Mouse (Mus musculus) thymus, adult 2 months (tissue): ENCODE measurements around the gene Asf1a. TPM values are rescaled to one million over a fixed set of nuclear protein-coding genes. Genes with fewer than 3 reads are reported as not detected.
A peak's percentile ranks its signal among the peaks of the same experiment; 100 is the strongest.
"Not testable (repeated sequence)": the region's sequence is repeated elsewhere in the genome, so short reads cannot be mapped to it uniquely, and the experiment has no call there.

Experiments used
- DNase-seq: peaks from one replicate; pipeline ENCODE4 v3.0.0; 2021
- H3K27ac ChIP-seq: fragments of 200-500 bp; 2 replicates; pipeline ENCODE4 v1.5.1; 2012; ENCODE audit warnings: low read length, control low read depth; ENCODE audit not compliant: control insufficient read depth, insufficient read depth
- H3K27me3 ChIP-seq: fragments of 200-500 bp; 2 replicates; pipeline ENCODE4 v1.6.1; 2012; ENCODE audit warnings: mild to moderate bottlenecking, low read length, moderate library complexity, mixed read lengths; ENCODE audit not compliant: control insufficient read depth, insufficient read depth
- H3K36me3 ChIP-seq: fragments of 200-500 bp; 2 replicates; pipeline ENCODE4 v1.6.1; 2012; ENCODE audit warnings: mild to moderate bottlenecking, low read length, moderate library complexity; ENCODE audit not compliant: control insufficient read depth, insufficient read depth
- H3K4me1 ChIP-seq: fragments of 200-500 bp; replicated peaks from 2 replicates; pipeline ENCODE4 v1.6.1; 2012; ENCODE audit warnings: low read length; ENCODE audit not compliant: control insufficient read depth, insufficient read depth
- H3K4me3 ChIP-seq: fragments of 200-500 bp; 2 replicates; pipeline ENCODE4 v1.5.1; 2012; ENCODE audit warnings: mild to moderate bottlenecking, low read length, control low read depth, moderate library complexity; ENCODE audit not compliant: control insufficient read depth, insufficient read depth
- CTCF ChIP-seq: fragments of 200-500 bp; IDR thresholded peaks from 2 replicates; pipeline ENCODE4 v1.5.1; 2012; ENCODE audit warnings: mild to moderate bottlenecking, control low read depth, low read length, moderate library complexity, borderline replicate concordance; ENCODE audit not compliant: control insufficient read depth, poor library complexity, insufficient read depth; ENCODE audit errors: extremely low read depth
- POLR2A ChIP-seq: fragments of 200-500 bp; IDR thresholded peaks from 2 replicates; pipeline ENCODE4 v1.6.1; 2012; ENCODE audit warnings: mild to moderate bottlenecking, low read length, control low read depth, moderate library complexity; ENCODE audit not compliant: control insufficient read depth, poor library complexity, insufficient read depth; ENCODE audit errors: extremely low read depth
- WGBS: fragments of 180-500 bp; shearing (Covaris S2); methylation state at CpG from one replicate; pipeline ENCODE4 v1.1.7; 2018; 5-methylcytosine and 5-hydroxymethylcytosine counted together
- polyA plus RNA-seq: library from polyadenylated mRNA; depleted of rRNA; stranded (reverse); fragments of >200 nt; gene quantifications from 2 replicates; pipeline ENCODE4 v1.2.3, GENCODE M21; 2012; rRNA removed

Gene Asf1a
- polyA plus RNA-seq, 1 experiment: 12.2 TPM

DNA sequence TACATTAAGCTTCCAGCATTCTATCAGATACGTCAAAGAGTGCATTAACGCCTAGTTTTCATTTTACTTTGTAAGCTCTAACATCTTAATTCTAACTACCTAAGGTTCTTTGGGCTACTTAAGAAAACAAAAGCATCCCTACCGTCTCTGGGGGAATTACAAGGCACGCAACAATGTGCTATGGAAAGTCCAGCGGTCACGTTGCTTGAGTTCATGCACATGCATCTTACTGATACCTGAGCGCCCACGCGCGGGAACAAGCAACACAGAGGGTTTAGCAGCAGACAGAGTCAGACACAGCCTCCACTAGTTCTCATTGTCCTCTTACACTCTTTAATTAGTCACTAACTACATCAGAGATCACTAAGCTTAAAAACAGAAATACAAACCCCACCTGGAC, 37.6 kb downstream of the Asf1a start:
- no peak overlapping the region for H3K4me3 ChIP-seq
- DNase-seq: no peak
- H3K27me3 ChIP-seq: no peaks in the 10 kb centered on the region
- whole genome bisulfite sequencing: 97% methylated on average over 10 of the region's 10 CpGs
- no peaks in the 10 kb centered on the region for H3K4me1 ChIP-seq
- no peak overlapping the region for H3K27ac ChIP-seq
- no peaks in the 10 kb centered on the region for H3K36me3 ChIP-seq
- TF ChIP-seq POLR2A: no peak
- TF ChIP-seq CTCF: no peak

DNA sequence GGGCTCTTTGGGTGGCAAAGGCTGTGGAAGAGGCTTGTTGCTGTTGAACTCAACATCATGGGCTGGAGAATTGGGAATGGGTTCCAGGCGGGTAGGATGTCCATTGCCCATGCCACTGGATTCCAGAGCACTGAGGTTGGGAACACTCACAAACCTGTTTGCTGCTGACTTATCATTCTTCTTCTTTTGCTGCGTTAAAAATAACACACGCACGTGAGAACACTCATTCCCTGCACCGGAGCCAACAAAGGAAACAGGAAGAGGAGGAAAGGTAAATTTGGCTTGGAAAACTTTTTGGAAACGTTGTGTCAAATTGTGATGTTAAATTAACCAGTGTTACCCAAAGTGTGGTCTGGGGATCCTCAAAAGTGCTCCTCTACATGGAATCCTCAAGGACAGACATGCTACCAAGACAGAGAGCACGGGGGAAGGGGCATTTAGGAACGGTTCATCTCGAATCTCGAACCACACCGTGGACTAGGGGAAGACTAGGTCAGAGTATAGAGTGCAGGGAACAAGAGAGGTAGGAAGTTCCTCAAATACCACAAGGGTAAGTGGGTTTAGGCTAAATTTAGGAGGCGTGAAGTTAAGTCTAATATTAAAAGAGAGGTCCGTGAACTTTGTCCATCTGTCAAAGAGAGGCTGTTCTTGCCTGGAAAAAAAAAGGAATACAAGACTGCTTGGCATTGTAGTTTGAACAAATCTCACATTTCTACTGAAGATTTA, 38.9 kb downstream of the Asf1a start:
- Histone ChIP-seq H3K4me3 (no peak overlapping the region), H3K27ac (no peak overlapping the region), H3K27me3 (no peaks in the 10 kb centered on the region), H3K36me3 (no peaks in the 10 kb centered on the region), H3K4me1 (no peaks in the 10 kb centered on the region)
- DNase-seq: no peak
- WGBS: 22% methylated on average over 13 of the region's 13 CpGs
- TF ChIP-seq POLR2A: no peak
- TF ChIP-seq CTCF: no peak

DNA sequence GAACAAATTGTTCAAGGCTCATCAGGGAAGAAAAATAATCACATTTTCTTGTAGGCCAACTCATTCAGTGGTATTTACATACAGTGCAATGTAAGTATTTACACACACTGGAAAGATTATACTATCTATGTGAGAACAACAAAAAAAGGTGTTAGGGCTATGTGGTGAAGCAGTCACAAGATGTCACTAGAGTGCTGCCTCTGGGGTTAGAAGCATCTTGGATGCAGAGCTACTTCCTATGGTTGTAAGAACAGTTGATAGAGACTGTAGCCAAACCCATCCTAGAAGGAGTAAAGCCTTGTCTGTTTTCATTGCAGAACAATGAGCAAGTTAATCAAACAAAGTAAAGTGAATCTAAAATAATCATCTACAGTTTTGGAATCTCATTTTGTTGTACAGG, 45.0 kb downstream of the Asf1a start:
- no peaks in the 10 kb centered on the region for H3K27me3 ChIP-seq
- DNase-seq: peak; percentile 14
- no peak overlapping the region for H3K27ac ChIP-seq
- H3K36me3 ChIP-seq: no peaks in the 10 kb centered on the region
- TF ChIP-seq CTCF (no peak), POLR2A (no peak)
- no peak overlapping the region for H3K4me3 ChIP-seq
- no peaks in the 10 kb centered on the region for H3K4me1 ChIP-seq

DNA sequence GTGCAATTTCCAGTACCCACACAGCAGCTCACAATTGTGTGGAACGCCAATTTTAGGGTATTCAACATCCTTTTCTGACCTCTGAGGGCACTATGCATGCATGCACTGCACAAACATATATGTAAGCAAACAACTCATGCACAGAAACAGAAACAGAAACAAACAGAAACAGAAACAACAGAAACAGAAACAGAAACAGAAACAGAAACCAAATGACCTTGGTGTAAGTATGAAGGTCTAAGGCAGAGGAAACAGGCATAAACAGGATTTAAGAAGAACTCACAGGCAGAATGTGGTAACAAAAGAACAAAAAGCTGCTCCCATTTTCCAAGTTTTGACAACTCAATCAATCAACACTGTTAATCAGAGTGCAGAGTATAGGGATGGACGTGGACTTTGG, 54.1 kb downstream of the Asf1a start:
- Histone ChIP-seq H3K4me1 (no peaks in the 10 kb centered on the region), H3K27ac (no peak overlapping the region), H3K36me3 (no peaks in the 10 kb centered on the region), H3K27me3 (no peaks in the 10 kb centered on the region), H3K4me3 (no peak overlapping the region)
- TF ChIP-seq CTCF (no peak), POLR2A (no peak)
- DNase-seq: no peak
- WGBS: 97% methylated on average over 2 of the region's 2 CpGs

DNA sequence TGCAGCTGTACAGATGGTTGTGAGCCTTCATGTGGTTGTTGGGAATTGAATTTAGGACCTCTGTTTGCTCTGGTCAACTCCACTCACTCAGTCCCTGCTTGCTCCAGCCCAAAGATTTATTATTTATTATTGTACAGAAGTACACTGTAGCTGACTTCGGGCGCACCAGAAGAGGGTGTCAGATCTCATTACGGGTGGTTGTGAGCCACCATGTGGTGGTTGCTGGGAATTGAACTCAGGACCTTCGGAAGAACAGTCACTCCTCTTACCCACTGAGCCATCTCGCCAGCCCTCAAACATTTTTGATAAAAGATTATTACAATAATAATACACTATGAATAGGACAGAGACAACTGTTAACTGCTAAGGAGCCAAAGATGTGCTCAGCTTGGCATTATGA, 57.7 kb downstream of the Asf1a start:
- H3K36me3 ChIP-seq, DNase-seq, H3K4me1 ChIP-seq, H3K27ac ChIP-seq, H3K4me3 ChIP-seq, H3K27me3 ChIP-seq: not testable (repeated sequence)
- 76% methylated on average over 5 of the region's 5 CpGs for WGBS

Other genes with a start within 250 kb of the Asf1a start
- gene Cep85l, start 216.8 kb upstream of the Asf1a start, polyA plus RNA-seq: 1.8 and 1.9 TPM in 2 replicates
- 8.4 and 11.0 TPM in 2 replicates for gene Mcm9, start 33.7 kb downstream of the Asf1a start, polyA plus RNA-seq
- gene Fam184a, start 154.4 kb downstream of the Asf1a start, polyA plus RNA-seq: 0.69 and 0.74 TPM in 2 replicates